Mouse (Mus musculus): ENCODE data around the gene Cetn3. TPM values are rescaled to one million over a fixed set of nuclear protein-coding genes. Genes with fewer than 3 reads are reported as not detected.
A peak's percentile ranks its signal among the peaks of the same experiment; 100 is the strongest.

Cetn3 gene
- polyA plus RNA-seq, 1 experiment: 113 TPM

DNA sequence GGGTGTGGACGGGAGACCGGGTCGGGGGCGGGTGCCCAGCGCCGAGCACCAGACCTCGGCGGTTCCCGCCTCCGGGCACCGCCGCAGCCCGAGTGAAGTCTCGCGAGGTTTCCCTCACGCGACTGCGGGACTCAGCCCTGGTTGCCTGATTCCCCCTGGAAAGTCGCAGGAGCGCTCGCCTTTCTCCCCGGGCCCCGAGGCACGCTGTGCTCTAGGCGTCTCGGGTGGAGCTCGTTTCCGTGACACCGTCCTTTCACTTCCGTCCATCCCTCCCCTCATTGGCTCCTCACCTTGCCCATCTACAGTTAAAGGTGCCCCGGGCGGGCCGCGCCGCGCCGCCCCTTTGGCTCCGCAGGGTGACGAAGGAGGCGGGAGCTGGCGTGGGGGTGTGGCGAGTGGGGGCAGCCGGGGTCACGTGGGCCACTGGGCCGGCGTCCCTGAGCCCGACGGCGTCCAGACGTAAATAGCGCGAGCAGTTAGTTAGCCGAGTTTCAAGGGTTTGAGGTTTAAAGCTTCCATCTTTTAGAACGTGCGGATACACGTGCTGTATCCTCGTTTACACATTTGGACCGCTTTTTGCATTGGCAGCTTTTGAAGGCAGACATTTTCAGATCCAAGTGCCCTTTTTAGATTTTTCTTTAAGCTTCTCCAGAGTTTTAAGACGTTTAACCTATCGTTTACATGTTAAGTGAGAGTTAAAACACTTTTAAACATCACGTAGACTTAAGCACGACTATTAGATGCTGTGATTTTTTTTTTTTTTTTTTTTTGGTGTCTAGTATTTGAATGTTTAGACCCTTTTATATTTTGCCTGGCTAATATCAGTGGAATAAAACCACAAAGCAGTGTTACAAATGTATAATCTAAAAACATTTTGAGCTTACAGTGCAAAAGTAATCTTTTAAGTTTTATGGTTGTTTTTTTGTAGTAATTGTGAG is 797 bp downstream of the Cetn3 start:
- Histone ChIP-seq H3K27ac (replicated peaks; ENCODE audit: low read depth, low read length) (peak overlapping the region; percentile 81), H3K4me1 (ENCODE audit: control insufficient read depth, insufficient read depth, insufficient read length, low read length) (no peaks in the 10 kb centered on the region), H3K4me3 (ENCODE audit: insufficient read depth, low read depth, low read length) (peak overlapping the region; percentile 75)

DNA sequence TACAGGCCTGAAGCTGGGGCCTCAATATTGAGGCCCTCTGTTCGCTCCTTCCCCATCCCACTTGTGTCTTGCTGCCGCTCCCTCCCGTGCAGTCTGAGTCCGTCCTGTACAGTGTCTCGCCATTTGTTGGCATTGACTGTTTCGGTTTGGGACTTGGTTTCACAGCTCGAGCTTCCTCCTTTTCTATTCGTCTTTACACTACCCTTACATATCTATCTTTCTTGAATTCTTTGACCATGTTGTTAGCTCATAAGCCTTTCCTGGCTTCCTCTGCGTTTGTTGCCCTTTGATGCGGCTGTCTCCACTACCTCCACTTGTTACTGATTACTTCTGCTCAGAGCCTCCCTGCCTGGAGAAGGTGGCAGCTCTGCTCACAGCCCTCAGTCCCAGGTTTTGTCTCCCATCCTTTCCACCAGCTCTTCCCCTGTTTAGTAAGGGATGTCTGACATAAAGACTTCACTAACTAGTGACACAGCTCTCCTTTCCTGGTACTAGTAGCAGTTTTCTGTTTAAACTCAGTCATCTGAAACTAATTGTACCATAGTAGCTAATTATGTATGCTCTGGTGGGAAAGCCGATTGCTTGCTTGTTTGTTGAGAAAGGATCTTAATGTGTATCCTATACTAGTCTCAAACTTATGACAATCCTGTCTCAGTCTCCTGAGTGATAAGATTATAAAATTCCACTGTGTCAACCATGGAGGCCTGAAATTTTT is 3.0 kb downstream of the Cetn3 start:
- Histone ChIP-seq H3K4me3 (ENCODE audit: insufficient read depth, low read depth, low read length) (no peak overlapping the region), H3K4me1 (ENCODE audit: control insufficient read depth, insufficient read depth, insufficient read length, low read length) (no peaks in the 10 kb centered on the region), H3K27ac (replicated peaks; ENCODE audit: low read depth, low read length) (no peak overlapping the region)

DNA sequence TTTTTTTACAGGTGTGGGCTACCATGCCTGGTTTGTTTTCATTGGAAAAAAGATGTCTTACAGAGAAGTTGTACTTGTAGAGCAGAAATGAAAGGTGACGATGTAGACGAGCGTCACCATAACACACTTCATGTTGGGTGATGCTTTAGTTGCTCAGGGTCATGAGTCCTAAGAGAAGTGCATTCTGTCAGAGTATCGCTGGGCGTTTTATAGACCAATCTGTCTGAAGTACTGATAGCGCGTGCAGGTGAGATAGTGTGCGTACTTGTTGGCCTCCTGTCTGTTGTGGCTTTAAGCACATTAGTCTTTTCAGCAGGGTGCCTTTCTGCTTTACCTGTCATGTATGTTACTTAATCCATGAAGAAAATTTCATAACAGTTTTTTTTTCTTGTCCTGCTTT is 7.3 kb downstream of the Cetn3 start:
- Histone ChIP-seq H3K4me1 (ENCODE audit: control insufficient read depth, insufficient read depth, insufficient read length, low read length) (no peaks in the 10 kb centered on the region; the same call in 1 of the 2 replicates), H3K4me3 (ENCODE audit: insufficient read depth, low read depth, low read length) (no peak overlapping the region)

DNA sequence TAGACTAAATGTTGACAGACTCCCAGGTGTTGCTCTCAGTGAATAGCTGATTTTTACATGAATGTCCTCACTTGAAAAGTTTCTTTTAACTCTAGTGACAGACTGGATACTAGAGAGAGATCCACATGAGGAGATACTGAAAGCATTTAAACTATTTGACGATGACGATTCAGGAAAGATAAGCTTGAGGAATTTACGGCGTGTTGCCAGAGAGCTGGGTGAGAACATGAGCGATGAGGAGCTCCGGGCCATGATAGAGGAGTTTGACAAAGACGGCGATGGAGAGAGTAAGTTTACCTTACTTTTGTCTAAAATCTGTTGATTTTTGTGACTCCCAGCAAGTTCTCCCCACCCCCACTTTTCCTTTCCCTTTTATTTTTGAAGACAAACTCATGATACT is 9.0 kb downstream of the Cetn3 start:
- H3K27ac ChIP-seq (replicated peaks; ENCODE audit: low read depth, low read length): no peak overlapping the region
- H3K4me3 ChIP-seq (ENCODE audit: insufficient read depth, low read depth, low read length): no peak overlapping the region
- no peaks in the 10 kb centered on the region; the same call in 1 of the 2 replicates for H3K4me1 ChIP-seq (ENCODE audit: control insufficient read depth, insufficient read depth, insufficient read length, low read length)

More for the DNA sequence above, 7.3 kb downstream of the Cetn3 start:
- no peak overlapping the region for H3K27ac ChIP-seq (replicated peaks; ENCODE audit: low read depth, low read length)

DNA sequence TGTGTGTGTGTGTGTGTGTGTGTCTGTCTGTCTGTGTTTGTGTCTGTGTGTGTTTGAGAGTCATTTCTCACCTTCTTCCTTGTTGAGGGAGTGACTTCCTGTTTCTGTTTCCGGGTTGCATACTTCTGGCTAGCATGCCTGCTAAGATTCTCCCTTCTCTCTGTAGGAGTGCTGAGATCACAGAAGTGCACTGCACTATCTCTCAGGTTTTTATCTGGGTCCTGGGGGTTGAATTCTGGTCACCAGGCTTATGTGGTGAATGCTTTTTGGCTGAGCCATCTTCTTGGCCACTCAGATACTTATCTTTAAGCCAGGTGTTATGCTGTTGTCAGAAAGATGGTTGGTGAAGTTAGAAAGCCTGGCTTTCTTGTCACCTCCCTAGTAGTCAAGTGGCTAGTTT is 11.0 kb downstream of the Cetn3 start:
- Histone ChIP-seq H3K4me1 (ENCODE audit: control insufficient read depth, insufficient read depth, insufficient read length, low read length) (no peaks in the 10 kb centered on the region; the same call in 1 of the 2 replicates), H3K4me3 (ENCODE audit: insufficient read depth, low read depth, low read length) (no peak overlapping the region), H3K27ac (replicated peaks; ENCODE audit: low read depth, low read length) (no peak overlapping the region)

DNA sequence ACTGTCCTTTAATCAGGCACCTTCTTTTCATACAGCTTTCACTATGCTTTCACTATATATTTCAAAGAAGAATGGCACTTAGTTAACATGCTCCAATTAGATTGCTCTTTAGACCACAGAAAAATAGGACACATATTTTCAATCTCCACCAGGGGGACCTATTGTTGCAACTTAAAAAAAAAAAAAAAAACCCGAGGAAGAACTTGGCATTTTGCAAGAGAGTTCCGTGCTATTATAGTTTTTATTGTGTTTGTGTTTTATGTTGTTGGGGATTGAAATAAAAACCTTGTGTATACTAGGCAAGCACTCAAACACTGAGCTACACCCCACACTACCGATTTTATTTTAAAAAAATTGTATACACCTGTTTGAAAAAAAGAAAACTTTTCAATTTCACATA is 18.2 kb downstream of the Cetn3 start:
- Histone ChIP-seq H3K4me3 (ENCODE audit: insufficient read depth, low read depth, low read length) (no peak overlapping the region), H3K27ac (replicated peaks; ENCODE audit: low read depth, low read length) (no peak overlapping the region), H3K4me1 (ENCODE audit: control insufficient read depth, insufficient read depth, insufficient read length, low read length) (no peaks in the 10 kb centered on the region)

DNA sequence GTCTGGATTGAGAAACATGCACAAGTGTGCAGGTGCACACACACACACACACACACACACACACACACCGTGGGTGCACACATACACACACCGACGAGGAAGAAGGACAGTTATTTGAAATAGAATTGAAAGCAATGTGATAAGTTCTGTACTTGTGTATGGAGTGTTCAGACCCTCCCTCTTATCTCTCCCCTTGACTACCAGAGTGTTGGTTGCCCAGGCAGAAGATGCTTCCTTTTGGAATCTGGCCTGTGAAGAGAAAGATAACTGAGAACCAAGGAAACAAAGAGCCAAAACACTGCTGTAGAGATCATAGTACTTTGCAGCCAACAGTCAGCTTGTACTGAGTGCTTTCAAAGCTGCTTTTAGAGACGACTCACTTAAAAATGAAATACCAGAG is 20.8 kb downstream of the Cetn3 start:
- no peaks in the 10 kb centered on the region for H3K4me1 ChIP-seq (ENCODE audit: control insufficient read depth, insufficient read depth, insufficient read length, low read length)
- H3K4me3 ChIP-seq (ENCODE audit: insufficient read depth, low read depth, low read length): no peak overlapping the region
- H3K27ac ChIP-seq (replicated peaks; ENCODE audit: low read depth, low read length): no peak overlapping the region

DNA sequence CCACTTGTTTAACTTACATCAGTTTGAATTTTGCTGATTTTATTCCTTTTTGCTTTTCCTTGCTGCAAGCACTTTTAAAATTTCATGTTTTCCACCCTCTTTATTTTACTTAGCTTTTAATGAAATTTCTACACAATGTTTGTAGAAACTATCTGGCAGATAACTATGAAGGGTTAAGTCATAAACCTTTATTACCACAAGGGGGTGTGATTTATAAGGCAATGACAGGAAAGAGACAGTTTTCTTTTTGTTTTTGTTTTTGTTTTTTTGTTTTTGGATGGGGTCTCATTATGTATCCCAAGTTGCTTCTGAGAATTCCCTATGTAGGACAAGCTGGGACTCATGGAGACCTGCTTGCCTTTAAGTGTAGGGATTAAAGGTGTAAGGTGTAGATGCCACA is 39.9 kb downstream of the Cetn3 start:
- Histone ChIP-seq H3K4me1 (ENCODE audit: control insufficient read depth, insufficient read depth, insufficient read length, low read length) (no peaks in the 10 kb centered on the region), H3K4me3 (ENCODE audit: insufficient read depth, low read depth, low read length) (no peak overlapping the region), H3K27ac (replicated peaks; ENCODE audit: low read depth, low read length) (no peak overlapping the region)

DNA sequence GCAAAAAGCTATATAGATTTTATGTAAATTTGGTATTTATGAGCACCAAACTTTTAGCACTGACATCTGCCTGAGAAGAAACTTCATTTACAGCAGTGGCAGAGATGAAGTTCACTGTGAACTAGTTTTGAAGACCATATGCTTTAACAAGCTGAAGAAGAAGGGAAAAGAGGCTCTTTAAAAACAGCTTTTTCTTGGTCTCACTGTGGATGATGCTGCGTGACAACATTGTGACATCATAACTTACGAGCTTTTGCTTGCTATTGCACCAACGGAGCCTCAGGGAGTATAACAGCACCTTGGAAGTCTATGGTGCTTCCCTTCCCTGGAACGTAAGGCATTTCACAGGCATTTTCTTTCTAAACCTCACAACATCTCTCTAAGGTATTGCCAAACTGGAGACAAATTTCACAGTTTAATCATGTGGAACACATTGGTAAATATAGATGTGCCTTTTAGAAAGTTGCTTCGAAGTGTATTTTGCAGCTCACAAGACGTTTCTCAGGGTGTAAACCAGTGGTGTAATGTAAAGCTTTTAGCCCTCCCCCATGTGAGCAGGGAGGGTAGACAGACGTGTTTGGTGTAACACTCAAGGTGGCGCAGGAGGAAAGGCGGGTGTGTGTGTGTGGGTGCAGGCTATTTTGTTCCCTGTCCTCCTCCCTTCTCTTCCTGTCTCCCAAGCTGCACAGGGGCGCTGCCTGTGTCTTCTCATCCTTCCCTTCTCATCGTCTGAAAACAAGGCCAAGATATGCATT is 41.9 kb downstream of the Cetn3 start:
- Histone ChIP-seq H3K4me3 (ENCODE audit: insufficient read depth, low read depth, low read length) (no peak overlapping the region), H3K27ac (replicated peaks; ENCODE audit: low read depth, low read length) (no peak overlapping the region), H3K4me1 (ENCODE audit: control insufficient read depth, insufficient read depth, insufficient read length, low read length) (no peaks in the 10 kb centered on the region)

DNA sequence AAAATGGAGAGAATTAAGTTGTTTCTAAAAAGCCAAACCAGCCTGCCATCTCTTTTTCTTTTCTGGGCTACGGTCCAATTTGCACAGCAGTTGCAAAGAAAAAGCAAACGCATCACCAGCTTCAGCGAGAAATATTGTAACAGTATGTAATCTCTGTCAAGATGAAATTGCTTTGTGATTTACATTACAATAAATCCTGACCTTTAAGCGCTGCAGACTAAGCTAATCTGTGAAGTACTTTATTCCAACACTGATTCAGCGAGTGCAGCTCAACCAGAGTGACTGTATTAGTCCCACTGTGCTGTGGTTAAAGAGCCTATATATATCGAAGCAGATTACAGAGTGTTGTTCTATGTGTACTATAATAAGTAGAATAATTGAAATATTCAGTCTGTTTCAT is 45.6 kb downstream of the Cetn3 start:
- no peaks in the 10 kb centered on the region for H3K4me1 ChIP-seq (ENCODE audit: control insufficient read depth, insufficient read depth, insufficient read length, low read length)
- no peak overlapping the region for H3K4me3 ChIP-seq (ENCODE audit: insufficient read depth, low read depth, low read length)
- no peak overlapping the region for H3K27ac ChIP-seq (replicated peaks; ENCODE audit: low read depth, low read length)

DNA sequence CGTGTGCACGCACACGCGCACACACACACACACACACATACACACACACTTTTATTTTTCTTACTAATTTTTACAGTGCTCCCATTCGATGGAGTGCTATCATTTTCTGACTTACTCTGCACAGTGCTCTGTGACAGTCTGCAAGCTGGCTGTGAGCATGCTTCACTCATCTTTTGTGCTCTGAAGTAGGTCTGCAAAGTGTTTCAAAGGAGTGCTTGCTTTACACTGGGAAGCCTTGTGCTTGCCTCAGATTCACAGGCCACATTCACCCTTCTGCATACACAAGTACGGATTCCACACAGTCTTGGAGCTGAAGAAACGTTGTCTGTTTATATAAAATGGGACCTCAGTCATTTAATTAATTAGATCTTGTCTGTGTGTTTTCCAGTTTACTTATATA is 49.0 kb downstream of the Cetn3 start:
- Histone ChIP-seq H3K4me3 (ENCODE audit: insufficient read depth, low read depth, low read length) (no peak overlapping the region), H3K4me1 (ENCODE audit: control insufficient read depth, insufficient read depth, insufficient read length, low read length) (no peaks in the 10 kb centered on the region)

DNA sequence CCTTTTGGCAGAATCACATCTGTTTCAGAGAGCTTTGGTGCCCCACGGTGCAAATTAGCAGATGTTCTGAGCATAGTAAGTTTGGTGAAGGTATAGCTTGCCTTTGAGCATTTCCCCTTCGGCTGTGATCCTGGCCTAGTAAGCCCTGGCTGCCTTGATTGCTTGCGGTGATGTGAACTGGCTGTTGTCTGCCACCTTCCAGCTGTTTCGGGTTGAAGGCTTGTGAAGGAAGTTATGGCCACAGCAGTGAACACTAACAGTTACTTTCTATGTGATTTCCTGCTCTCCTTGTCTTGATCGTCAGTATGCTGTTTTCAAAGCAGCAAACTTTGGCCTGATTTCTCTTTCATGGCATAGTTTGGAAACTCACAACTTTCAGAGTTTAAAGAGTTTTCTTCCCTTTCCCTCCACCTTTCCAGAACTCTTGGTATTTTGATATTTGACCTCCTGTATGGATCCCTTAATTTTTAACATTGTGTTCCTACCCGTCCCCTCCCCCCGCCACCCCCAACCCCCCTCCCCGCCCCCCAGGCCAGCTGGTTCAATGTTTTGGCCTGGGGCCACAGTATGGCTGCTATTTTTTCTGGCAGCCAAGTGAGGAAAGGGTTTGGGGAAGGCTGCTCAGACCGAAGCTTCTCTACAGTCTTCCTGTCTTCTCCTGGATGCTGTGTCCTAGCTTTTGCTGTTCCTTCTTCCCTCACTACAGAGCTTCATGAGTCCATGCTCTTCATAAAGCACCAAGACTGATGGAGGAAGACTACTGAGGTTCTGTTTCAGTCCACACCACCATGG is 53.7 kb downstream of the Cetn3 start:
- Histone ChIP-seq H3K4me3 (ENCODE audit: insufficient read depth, low read depth, low read length) (no peak overlapping the region), H3K27ac (replicated peaks; ENCODE audit: low read depth, low read length) (no peak overlapping the region), H3K4me1 (ENCODE audit: control insufficient read depth, insufficient read depth, insufficient read length, low read length) (no peaks in the 10 kb centered on the region)

More for the DNA sequence above, 49.0 kb downstream of the Cetn3 start:
- no peak overlapping the region for H3K27ac ChIP-seq (replicated peaks; ENCODE audit: low read depth, low read length)

DNA sequence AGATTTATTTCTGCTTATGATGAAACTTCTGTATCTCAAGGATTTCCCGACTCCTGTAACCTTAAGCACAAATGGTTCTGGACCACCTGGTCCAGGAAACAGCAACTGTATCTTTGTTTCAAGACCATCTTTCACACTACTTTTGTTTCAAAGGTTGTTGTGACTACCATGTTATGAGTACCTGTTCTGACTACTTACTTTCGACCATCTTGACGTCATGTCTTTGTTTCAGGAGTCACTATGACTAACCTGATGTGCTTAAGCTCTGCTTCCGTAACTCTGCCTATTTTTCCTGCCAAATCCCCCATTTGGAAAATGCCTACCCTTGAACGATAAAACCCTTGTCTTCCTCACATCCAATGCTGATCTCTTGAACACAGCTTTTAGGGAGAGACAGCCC is 55.1 kb downstream of the Cetn3 start:
- Histone ChIP-seq H3K4me1 (ENCODE audit: control insufficient read depth, insufficient read depth, insufficient read length, low read length) (no peaks in the 10 kb centered on the region), H3K27ac (replicated peaks; ENCODE audit: low read depth, low read length) (no peak overlapping the region), H3K4me3 (ENCODE audit: insufficient read depth, low read depth, low read length) (no peak overlapping the region)

DNA sequence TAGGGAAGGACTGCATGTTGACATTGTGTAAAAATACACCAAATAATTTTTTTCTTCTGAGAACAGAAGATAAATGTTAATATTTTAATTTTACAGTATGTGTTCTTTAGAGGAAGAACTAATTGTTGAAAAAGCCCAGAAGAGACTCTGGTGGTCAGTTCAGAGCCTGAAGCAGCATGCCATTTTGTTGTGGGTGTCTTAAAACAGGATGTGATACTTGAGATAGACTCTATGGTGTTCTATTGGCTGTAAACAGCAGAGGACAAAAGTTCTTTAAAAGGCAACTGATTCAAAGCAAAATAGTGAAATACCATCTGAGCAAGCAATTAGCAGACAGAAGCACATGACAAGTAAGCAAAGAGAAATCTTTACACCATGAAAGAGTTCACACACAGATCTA is 56.1 kb downstream of the Cetn3 start:
- no peaks in the 10 kb centered on the region for H3K4me1 ChIP-seq (ENCODE audit: control insufficient read depth, insufficient read depth, insufficient read length, low read length)
- H3K27ac ChIP-seq (replicated peaks; ENCODE audit: low read depth, low read length): no peak overlapping the region
- H3K4me3 ChIP-seq (ENCODE audit: insufficient read depth, low read depth, low read length): no peak overlapping the region

Data from brown adipose tissue, adult 24 weeks (tissue).